Mouse (Mus musculus) liver, postnatal 0 days (tissue): ENCODE results near the gene Ppp6r1.

Source experiments
- CTCF ChIP-seq: sonication (generic); IDR thresholded peaks from 2 replicates; pipeline ENCODE4 v1.5.1; 2016; ENCODE audit warnings: antibody characterized with exemption, low read depth
- EP300 ChIP-seq: IDR thresholded peaks from 2 replicates; pipeline ENCODE4 v1.6.1; 2016; ENCODE audit warnings: antibody characterized with exemption, low read depth, mild to moderate bottlenecking

- no peak for TF ChIP-seq EP300
- no peak for TF ChIP-seq CTCF
Observed at GRCm38 (mm10) chr7:4669156-4669555, 10.3 kb upstream of the Ppp6r1 start.
